Mouse (Mus musculus) testis, adult 2 months (tissue): ENCODE measurements around the gene Trim14. TPM values are rescaled to one million over a fixed set of nuclear protein-coding genes. Genes with fewer than 3 reads are reported as not detected.

ENCODE experiments used
- H3K27ac ChIP-seq: fragments of 200-500 bp; 2 replicates; pipeline ENCODE4 v1.5.1; 2012; ENCODE audit warnings: low read depth, low read length; ENCODE audit not compliant: control insufficient read depth, insufficient read depth
- H3K27me3 ChIP-seq: fragments of 200-500 bp; 2 replicates; pipeline ENCODE4 v1.6.1; 2012; ENCODE audit warnings: mild to moderate bottlenecking, low read length, moderate library complexity; ENCODE audit not compliant: control insufficient read depth, insufficient read depth
- H3K36me3 ChIP-seq: fragments of 200-500 bp; 2 replicates; pipeline ENCODE4 v1.6.1; 2012; ENCODE audit warnings: mild to moderate bottlenecking, low read length; ENCODE audit not compliant: control insufficient read depth, insufficient read depth
- H3K4me1 ChIP-seq: fragments of 200-500 bp; 2 replicates; pipeline ENCODE4 v1.6.1; 2012; ENCODE audit warnings: low read length; ENCODE audit not compliant: control insufficient read depth, insufficient read depth
- H3K4me3 ChIP-seq: fragments of 200-500 bp; 2 replicates; pipeline ENCODE4 v1.5.1; 2012; ENCODE audit warnings: low read depth, mild to moderate bottlenecking, low read length, moderate library complexity, mixed read lengths; ENCODE audit not compliant: control insufficient read depth
- CTCF ChIP-seq: fragments of 200-500 bp; IDR thresholded peaks from 2 replicates; pipeline ENCODE4 v1.5.1; 2012; ENCODE audit warnings: low read depth, mild to moderate bottlenecking, inconsistent platforms, low read length, moderate library complexity; ENCODE audit not compliant: control insufficient read depth, insufficient read depth, insufficient replicate concordance
- POLR2A ChIP-seq: fragments of 200-500 bp; IDR thresholded peaks from 2 replicates; pipeline ENCODE4 v1.6.1; 2012; ENCODE audit warnings: low read depth, mild to moderate bottlenecking, inconsistent platforms, low read length, moderate library complexity; ENCODE audit not compliant: control insufficient read depth
- polyA plus RNA-seq: library from polyadenylated mRNA; depleted of rRNA; stranded (reverse); fragments of >200 nt; gene quantifications from 2 replicates; pipeline ENCODE4 v1.2.3, GENCODE M21; 2012

The Trim14 gene
- polyA plus RNA-seq, 1 experiment = 6.4 TPM

DNA sequence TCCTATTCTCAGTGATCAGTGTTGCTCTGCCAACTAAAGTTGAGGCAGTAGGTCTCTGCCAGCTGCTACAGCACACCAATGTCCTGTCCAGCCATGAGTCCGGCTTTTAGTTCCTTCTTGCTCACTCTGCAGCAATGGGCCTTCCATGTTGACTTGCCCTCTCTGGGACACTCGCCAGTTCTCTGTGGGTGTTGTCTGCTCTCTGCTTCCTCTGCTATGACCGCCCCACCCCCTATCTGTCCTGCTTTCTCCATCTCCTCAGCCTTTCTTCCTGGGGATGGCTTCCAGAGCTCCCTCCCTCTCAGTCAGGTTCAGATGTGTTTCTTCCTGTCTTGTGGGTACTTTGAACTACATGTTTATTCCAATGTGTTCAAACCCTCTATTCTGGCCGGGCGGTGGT is 48.6 kb downstream of the Trim14 start:
- no peaks in the 10 kb centered on the region for H3K36me3 ChIP-seq
- TF ChIP-seq CTCF (no peak), POLR2A (no peak)
- H3K27ac ChIP-seq = no peak overlapping the region
- H3K27me3 ChIP-seq = no peaks in the 10 kb centered on the region
- H3K4me3 ChIP-seq = no peak overlapping the region
- peaks cover 11% of the 10 kb centered on the region for H3K4me1 ChIP-seq

DNA sequence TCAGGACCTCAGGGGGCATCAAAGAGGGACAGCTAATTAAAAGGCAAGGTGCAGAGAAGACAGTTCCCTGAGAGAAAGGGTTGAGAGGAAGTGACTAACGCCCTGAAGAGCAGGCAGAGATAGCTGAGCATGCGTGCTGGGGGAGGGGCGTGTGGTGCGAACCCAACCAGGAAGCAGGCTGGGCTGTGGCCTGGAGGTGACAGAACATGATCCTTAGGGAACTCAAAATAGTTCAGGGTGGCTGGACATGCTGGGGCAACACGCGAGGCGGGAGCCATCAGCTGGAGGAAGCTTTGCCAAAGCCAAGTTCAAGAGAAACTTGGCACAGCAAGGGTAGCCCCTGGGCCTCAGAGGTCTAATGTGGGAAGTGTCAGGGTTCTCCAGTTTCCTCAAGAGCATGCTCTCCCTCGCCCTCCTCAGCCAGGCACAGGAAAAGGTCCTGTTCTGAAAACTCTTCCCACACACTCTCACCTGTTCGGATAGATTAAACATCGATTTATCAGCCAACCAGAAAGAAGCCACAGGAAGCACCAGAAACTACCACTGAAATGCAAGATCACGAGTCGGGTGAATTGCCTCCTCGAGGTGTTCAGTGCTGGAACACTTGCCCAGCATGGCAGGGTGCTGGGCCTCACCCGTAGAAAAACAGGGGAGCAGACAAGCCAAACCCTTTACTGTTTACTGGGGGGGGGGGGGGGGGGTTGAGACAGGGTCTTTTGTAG is 50.1 kb downstream of the Trim14 start:
- H3K4me1 ChIP-seq = peaks cover 11% of the 10 kb centered on the region
- H3K36me3 ChIP-seq = no peaks in the 10 kb centered on the region
- H3K4me3 ChIP-seq = no peak overlapping the region
- TF ChIP-seq POLR2A (no peak), CTCF (no peak)
- H3K27ac ChIP-seq = no peak overlapping the region
- H3K27me3 ChIP-seq = no peaks in the 10 kb centered on the region

DNA sequence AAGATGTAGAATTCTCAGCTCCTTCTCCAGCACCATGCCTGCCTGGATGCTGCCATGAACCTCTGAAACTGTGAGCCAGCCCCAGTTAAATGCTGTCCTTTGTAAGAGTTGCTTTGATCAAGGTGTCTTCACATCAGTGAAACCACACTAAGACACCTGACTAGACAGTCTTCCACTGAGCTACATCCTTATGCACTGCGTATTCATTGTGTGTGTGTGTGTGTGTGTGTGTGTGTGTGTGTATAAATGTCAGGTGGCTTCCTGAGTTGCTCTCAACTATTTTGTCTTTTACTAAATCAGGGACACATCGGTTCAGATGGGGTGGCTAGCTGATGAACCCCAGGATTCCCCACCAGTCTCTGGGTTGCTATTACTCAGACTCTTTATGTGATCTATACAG is 56.9 kb downstream of the Trim14 start:
- Histone ChIP-seq H3K27me3 (no peaks in the 10 kb centered on the region), H3K36me3 (no peaks in the 10 kb centered on the region), H3K4me1 (no peaks in the 10 kb centered on the region), H3K4me3 (no peak overlapping the region), H3K27ac (no peak overlapping the region)
- no peak for TF ChIP-seq POLR2A
- TF ChIP-seq CTCF = no peak

GRCm38 (mm10) chr4:46475101-46475500 is 60.8 kb downstream of the Trim14 start:
- H3K4me3 ChIP-seq = no peak overlapping the region
- TF ChIP-seq CTCF (no peak), POLR2A (no peak)
- no peaks in the 10 kb centered on the region for H3K27me3 ChIP-seq
- peaks cover 2% of the 10 kb centered on the region; the same call in 1 of the 2 replicates for H3K36me3 ChIP-seq
- H3K4me1 ChIP-seq = no peaks in the 10 kb centered on the region
- no peak overlapping the region for H3K27ac ChIP-seq

DNA sequence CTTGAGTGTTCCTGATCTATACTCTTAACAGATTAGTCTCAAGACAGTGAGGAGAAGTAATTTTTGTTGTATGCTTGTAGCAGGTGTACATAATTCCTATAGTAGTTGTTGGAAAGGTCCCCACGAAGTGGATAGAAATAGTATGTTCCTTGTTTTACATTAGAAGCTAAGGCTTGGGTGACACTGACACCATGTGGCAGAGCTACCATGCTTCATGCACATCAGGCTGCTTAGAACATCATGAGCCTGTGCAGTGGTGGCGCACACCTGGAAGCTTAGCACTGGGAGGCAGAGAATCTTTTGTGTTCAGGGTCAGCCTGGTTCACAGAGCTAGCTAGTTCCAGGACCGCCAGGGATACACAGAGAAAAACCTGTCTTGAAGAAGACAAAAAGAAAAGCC is 70.2 kb downstream of the Trim14 start:
- no peaks in the 10 kb centered on the region for H3K4me1 ChIP-seq
- no peak overlapping the region for H3K4me3 ChIP-seq
- H3K27me3 ChIP-seq = no peaks in the 10 kb centered on the region
- H3K36me3 ChIP-seq = peaks cover 6% of the 10 kb centered on the region
- no peak overlapping the region for H3K27ac ChIP-seq
- TF ChIP-seq POLR2A (no peak), CTCF (no peak)

DNA sequence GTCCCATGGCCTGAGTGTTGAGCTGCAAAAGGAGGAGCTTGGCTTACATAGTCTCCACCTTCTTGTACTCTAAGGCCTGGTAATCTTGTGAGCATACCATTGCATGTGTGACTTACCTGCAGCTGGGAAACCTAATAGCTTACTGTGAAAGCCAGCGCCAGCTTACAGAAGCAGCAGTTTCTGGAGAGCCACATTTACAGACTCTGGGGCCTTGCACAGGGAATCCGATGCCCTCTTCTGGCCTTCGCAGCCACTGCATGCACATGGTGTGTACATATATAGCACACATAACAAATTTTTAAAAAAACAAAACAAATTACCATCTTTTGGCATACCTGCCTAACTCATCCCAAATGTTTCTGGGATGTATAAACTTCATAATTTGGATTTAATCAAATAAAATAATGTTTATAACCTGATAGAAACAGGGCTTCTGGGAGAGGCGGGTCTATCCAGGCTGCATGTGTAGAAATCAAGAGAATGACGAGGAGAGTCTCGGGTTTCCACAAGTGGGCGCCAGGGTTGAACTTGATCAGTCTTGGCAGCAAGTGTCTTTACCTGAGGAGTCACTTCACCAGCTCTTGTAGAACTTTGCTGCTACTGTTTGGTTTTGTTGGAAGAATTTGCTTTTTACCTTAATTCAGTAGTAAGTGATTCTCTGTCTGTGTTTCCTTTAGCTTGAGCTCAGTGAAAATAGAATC is 72.7 kb downstream of the Trim14 start:
- Histone ChIP-seq H3K4me1 (no peaks in the 10 kb centered on the region), H3K27me3 (no peaks in the 10 kb centered on the region), H3K4me3 (no peak overlapping the region), H3K27ac (no peak overlapping the region), H3K36me3 (peaks cover 5% of the 10 kb centered on the region)
- TF ChIP-seq POLR2A = no peak
- no peak for TF ChIP-seq CTCF

DNA sequence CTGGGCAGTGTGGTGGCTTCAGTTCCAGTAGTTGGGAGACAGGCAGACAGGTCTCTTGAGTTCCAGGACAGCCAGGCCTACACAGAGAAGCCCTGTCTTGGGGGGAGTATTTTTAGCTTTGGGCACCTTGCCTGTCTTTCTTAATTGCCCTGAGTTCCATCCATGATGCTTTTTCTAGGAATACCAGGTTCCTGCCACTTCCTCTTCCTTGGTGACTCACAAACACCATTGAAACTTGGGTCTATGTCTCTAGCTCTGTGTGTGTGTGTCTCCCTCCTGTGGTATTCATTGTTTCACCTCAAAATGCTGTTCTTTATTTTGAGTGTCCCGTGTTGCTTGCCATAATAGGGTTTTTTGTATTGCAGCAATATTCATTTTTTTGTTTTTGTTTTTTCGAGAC is 77.5 kb downstream of the Trim14 start:
- TF ChIP-seq POLR2A (no peak), CTCF (no peak)
- H3K27me3 ChIP-seq = no peaks in the 10 kb centered on the region
- H3K4me3 ChIP-seq = no peak overlapping the region
- no peaks in the 10 kb centered on the region; the same call in 1 of the 2 replicates for H3K4me1 ChIP-seq
- peaks cover 3% of the 10 kb centered on the region for H3K36me3 ChIP-seq
- no peak overlapping the region for H3K27ac ChIP-seq

DNA sequence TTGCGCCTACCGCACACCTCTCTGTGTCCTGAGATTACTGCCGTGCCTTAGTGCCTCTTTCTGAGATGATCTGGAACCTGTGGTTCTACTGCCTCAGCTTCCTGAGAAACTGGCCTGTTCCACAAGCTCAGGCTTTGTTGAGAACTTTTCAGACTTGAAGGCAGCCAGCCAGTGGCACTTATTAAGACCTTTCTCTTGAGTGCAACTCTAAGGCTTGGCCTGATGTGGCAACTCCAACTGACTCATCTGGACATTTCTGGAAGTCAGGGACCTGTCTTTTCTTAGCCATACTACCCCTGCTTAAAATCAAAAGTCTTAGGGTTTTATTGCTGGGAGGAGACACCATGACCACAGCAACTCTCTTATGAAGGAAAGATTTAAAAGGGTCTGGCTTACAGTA is 78.8 kb downstream of the Trim14 start:
- no peak for TF ChIP-seq POLR2A
- no peak for TF ChIP-seq CTCF
- Histone ChIP-seq H3K4me3 (no peak overlapping the region), H3K27me3 (no peaks in the 10 kb centered on the region), H3K27ac (no peak overlapping the region), H3K4me1 (peaks cover 6% of the 10 kb centered on the region), H3K36me3 (peaks cover 2% of the 10 kb centered on the region)
